Mouse (Mus musculus) macrophage (primary cell): ENCODE data around the gene Tnfrsf13c. TPM values are rescaled to one million over a fixed set of nuclear protein-coding genes. Genes with fewer than 3 reads are reported as not detected.
"Not testable (repeated sequence)": the region's sequence is repeated elsewhere in the genome, so short reads cannot be mapped to it uniquely, and the experiment has no call there.

Source experiments
- H3K27ac ChIP-seq: fragments of 350-480 bp; formaldehyde crosslinking; 2 replicates; pipeline ENCODE4 v1.9.0; 2021
- H3K36me3 ChIP-seq: fragments of 350-480 bp; formaldehyde crosslinking; 2 replicates; pipeline ENCODE4 v1.9.0; 2021; ENCODE audit errors: inconsistent target
- H3K4me3 ChIP-seq: fragments of 350-480 bp; formaldehyde crosslinking; 2 replicates; pipeline ENCODE4 v1.9.0; 2021; ENCODE audit errors: inconsistent target
- H3K79me2 ChIP-seq: fragments of 350-480 bp; formaldehyde crosslinking; 2 replicates; pipeline ENCODE4 v1.9.0; 2021; ENCODE audit errors: inconsistent target
- WGBS: methylation state at CpG from one replicate; pipeline ENCODE4 v1.1.7; 2026; ENCODE audit warnings: inconsistent platforms; ENCODE audit not compliant: missing documents; 5-methylcytosine and 5-hydroxymethylcytosine counted together
- polyA plus RNA-seq: library from polyadenylated mRNA; stranded (reverse); fragments of 250-400 nt; gene quantifications from 3 replicates; pipeline ENCODE4 v1.2.4, GENCODE M21; 2018; ENCODE audit warnings: inconsistent platforms
- total RNA-seq, 78 experiments: library from RNA; depleted of rRNA; stranded (reverse); fragments of 250-400 nt; gene quantifications; 1 replicate in 9 of 78; 2 replicates in 24 of 78; 3 replicates in 43 of 78; 4 replicates in 2 of 78; pipeline ENCODE4 v1.2.4; 2018; ENCODE audit warnings: inconsistent platforms in 56 of 78

Tnfrsf13c gene
- total RNA-seq (2018; cell fraction: chromatin; rRNA removed): not detected
- total RNA-seq (2018; cell fraction: cytosol; rRNA removed): under 1 TPM in 6 of 26 experiments, not detected in 20; 0.06 to 0.45 (median 0.11) TPM
- not detected for total RNA-seq (2018; cell fraction: nucleus; rRNA removed)
- 0.09 TPM in 1 of 3 replicates, not detected in the others for polyA plus RNA-seq

DNA sequence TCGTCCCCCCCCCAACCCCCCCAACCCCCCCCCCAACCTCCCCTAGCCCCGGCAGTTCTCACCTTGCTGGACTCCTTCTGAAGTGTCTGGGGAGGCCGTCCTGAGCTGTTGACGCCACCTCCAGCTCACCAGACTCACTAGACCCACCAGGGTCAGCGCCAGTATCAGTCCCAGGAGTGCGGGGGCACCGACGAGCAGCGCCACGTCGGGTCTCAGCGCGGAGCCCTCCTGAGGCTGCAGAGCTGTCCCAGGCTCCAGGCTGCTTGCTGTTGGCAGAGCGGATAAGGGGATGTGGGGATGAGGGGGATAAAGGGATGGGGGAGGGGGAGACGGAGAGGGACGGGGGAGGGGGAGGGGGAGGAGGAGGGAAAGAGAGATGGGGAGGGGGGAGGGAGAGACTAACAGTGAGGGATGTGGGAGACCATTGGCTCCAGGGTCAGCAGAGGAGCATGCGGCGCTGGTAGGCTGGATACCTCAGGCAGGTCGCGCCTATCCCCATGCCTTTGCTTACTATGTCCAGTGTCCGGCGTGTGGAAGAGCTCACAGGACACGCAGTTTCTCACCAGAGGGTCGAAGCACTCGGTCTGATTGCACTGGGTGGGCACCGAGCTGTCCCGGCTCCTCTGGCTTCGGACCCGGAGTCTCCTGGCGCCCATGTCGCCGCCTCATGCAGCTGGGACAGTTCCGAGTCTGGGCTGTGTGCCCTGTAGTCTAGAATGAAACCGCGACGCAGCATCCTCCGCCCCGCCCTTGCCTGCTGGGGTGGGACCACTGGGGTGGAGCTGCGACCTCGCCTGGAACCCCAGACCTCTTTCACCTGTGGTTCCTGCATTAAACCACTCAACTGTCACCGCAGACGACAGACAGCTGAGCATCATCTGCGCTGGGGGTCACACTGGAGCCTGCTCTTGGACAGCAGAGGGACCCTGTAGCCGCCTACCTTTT lies at the start of gene Tnfrsf13c:
TSS of gene Tnfrsf13c (minus strand) at position 713 of the 945 bp plus-strand sequence.
- Histone ChIP-seq H3K4me3 (no peak within 1 kb of the TSS), H3K79me2 (no peaks in the 10 kb centered on the region), H3K27ac (no peak within 1 kb of the TSS), H3K36me3 (no peaks in the 10 kb centered on the region)
- WGBS: 6% methylated on average over 38 of the region's 44 CpGs

DNA sequence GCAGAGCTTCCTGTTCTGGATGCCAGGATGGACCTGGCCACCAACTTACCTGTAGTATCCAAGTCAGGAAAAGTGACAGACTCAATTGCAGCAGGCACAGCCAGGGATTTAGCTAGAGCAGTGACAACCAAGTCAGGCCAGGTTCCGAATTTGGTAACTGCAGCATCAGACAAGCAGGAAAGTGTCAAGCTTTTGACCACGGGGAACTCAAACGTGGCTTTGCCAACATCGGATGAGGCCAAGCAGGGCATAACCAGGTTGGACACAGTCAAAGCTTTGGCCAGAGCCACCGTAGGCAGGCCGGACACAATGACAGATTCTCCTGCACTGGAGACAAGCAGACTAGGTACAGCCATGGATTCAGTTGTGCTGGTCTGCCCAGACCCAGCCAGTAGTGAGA lies 48.1 kb upstream of the Tnfrsf13c start:
- Histone ChIP-seq H3K27ac (no peak overlapping the region), H3K36me3 (no peaks in the 10 kb centered on the region), H3K4me3 (no peak overlapping the region), H3K79me2 (no peaks in the 10 kb centered on the region)
- 83% methylated on average over 6 of the region's 6 CpGs for WGBS

DNA sequence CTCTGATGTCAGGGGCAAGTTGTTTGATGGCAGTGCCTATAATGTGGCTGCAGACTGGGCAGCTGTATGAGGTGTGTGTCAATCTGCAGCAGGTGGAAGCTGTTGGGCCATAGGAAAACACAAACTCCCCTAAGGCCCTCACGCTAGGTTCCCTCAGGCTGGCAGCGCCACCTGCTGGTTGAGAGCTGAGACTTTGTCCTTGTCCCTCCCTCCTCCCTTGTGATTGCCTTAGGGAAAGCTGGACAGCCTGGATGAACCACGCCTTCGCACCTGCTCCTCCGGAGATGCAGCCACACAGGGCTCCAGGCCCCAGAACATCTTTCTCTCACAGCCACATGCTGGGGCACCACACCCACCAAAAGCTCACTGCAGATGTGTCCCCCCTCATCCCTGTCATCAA lies 47.0 kb upstream of the Tnfrsf13c start:
- no peak overlapping the region for H3K4me3 ChIP-seq
- no peaks in the 10 kb centered on the region for H3K79me2 ChIP-seq
- no peak overlapping the region for H3K27ac ChIP-seq
- 12% methylated on average over 5 of the region's 5 CpGs for WGBS
- H3K36me3 ChIP-seq: no peaks in the 10 kb centered on the region

DNA sequence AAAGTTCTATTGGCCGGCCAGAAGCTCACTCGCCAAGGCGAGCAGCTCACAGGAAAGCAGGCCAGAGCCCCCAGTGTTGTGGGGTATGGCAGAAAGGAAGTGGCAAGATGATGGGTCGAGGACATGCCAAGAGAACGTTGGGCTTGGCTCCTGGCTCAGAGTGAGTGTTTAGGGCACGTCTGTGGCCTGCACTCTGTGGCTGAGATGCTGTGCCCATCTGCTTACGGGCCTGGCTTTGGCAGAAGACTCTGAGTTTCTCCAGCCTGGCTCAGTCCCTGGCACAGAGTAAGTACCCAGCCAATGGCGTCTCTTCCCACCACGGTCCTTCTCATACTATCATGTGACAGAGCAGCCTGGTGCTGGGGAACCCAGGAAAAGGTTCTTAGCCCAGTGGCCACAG lies 44.6 kb upstream of the Tnfrsf13c start:
- no peak overlapping the region for H3K4me3 ChIP-seq
- H3K79me2 ChIP-seq: no peaks in the 10 kb centered on the region
- H3K27ac ChIP-seq: no peak overlapping the region
- WGBS: 41% methylated on average over 9 of the region's 9 CpGs
- no peaks in the 10 kb centered on the region for H3K36me3 ChIP-seq

DNA sequence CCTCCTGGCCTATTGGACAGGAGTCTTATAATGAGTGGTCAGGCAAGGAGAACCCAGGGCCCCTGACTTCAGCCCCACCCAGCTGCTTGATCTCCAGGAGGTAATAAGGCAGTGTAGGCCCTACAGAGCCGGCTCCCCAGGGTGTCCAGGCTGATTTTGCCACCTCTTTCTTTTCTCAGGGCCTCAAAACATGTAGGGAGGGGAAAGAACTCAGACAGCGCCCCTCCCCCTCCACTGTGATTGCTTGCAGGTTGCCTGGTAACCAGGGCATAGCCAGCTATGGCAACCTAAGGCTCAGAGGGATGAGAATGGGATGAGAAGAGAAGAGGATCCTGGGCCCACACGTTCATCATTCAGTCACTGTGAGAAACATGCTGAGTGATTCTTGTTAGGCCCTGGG lies 44.0 kb upstream of the Tnfrsf13c start:
- WGBS: 80% methylated on average over 3 of the region's 3 CpGs
- Histone ChIP-seq H3K4me3 (no peak overlapping the region), H3K36me3 (no peaks in the 10 kb centered on the region), H3K27ac (no peak overlapping the region), H3K79me2 (no peaks in the 10 kb centered on the region)

DNA sequence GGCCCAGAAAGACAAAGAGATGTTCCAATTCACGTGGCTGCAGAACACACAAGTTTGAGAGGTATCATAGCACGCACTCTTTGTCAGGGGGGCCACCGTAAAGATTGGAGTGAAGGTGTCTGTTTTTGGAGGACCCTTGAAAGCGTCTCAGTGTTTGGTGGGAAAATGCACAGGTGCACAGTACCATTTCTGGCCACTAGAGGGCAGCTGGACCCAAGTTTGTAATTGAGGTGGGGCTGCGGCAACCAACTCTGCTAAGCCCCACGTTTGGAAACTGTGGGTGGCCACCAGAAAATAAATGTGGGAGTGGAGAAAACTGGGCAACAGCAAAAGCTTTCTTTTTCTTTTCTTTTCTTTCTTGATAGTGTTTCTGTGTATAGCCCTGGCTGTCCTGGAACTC lies 42.2 kb upstream of the Tnfrsf13c start:
- H3K79me2 ChIP-seq: no peaks in the 10 kb centered on the region
- no peak overlapping the region for H3K27ac ChIP-seq
- H3K4me3 ChIP-seq: no peak overlapping the region
- no peaks in the 10 kb centered on the region for H3K36me3 ChIP-seq
- 3% methylated on average over 6 of the region's 6 CpGs for WGBS

DNA sequence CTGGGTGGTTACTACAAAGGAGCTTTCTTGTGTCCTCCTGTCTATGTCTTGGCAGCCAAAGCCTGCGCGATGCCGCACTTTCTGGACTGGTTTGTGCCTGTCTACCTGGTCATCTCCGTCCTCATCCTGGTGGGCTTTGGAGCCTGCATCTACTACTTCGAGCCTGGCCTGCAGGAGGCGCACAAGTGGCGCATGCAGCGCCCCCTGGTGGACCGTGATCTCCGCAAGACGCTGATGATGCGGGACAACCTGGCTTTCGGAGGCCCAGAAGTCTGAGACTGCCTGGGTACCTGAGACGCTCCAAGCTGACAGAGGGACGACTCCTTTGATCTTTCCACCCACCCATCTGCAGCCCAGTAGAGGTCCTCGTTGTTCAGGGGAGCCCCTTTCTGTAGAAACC lies 35.3 kb upstream of the Tnfrsf13c start:
- WGBS: 10% methylated on average over 16 of the region's 16 CpGs
- H3K4me3 ChIP-seq: no peak overlapping the region
- no peak overlapping the region for H3K27ac ChIP-seq
- H3K79me2 ChIP-seq: no peaks in the 10 kb centered on the region
- no peaks in the 10 kb centered on the region for H3K36me3 ChIP-seq

DNA sequence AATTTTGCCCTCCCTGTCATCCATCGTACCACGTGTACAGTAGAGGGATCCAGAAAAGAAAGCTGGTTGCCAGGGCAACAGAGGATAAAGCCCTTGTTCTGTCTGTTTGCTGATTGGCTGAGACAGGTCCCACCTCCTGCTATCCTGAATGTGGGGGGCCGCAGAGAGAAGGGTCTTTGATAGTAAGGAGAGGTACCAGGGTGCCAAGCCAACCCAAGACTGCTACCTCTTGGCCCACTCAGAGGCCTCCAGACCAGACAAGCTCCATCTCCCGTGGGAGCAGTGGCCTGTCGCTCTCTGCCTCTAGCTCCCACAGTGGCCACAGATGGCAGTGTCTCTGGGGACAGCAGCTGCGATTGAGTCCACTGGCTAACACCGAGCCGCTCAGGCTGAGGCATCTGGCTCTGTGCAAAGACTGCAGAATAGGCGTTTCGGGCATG lies 31.8 kb upstream of the Tnfrsf13c start:
- WGBS: 55% methylated on average over 10 of the region's 10 CpGs
- H3K36me3 ChIP-seq: no peaks in the 10 kb centered on the region

DNA sequence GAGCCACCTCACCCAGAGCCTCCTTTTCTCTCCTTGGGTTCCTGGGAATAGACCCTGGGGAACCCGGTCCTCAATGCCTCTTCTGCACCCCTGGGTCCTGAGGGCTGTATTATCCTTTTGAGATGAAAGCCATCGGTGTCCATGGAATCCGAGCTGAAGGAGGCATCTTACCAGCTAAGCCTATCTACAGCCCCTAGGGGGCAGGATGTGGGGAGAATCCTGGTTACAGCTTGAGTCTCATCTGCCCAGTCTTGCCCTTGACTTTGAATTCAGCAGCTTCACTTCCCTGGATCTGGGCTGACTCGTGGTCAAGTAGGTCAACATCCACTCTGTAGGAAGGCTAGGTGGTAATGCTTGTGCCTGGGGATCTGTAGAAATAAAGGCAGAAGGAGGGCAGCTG lies 31.1 kb upstream of the Tnfrsf13c start:
- H3K27ac ChIP-seq: no peak overlapping the region
- H3K36me3 ChIP-seq: no peaks in the 10 kb centered on the region
- no peaks in the 10 kb centered on the region for H3K79me2 ChIP-seq
- 58% methylated on average over 4 of the region's 4 CpGs for WGBS
- H3K4me3 ChIP-seq: no peak overlapping the region

More for the DNA sequence above, 31.8 kb upstream of the Tnfrsf13c start:
- Histone ChIP-seq H3K4me3 (no peak overlapping the region), H3K79me2 (no peaks in the 10 kb centered on the region), H3K27ac (no peak overlapping the region)

DNA sequence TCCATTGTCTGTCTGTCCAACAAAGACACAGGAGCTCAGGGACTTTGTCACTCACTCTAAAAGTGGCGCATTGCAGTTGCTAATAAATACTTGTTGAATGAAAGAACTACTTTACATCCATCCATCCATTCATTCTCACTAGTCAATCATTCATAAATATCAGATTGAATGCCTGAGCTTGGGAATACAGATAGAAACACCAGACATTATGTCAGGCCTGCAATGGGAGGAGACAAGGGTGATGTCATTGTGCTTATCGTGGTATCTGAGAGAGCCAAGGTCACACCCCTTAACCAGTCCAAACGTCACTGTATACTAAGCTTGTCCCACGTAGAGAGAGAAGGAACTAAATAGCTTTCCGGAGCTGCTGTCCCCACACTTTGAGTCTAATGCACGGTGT lies 27.9 kb upstream of the Tnfrsf13c start, which contains the start of gene 1500009C09Rik:
TSS of gene 1500009C09Rik (plus strand) at position 301 of the 400 bp plus-strand sequence.
- no peaks in the 10 kb centered on the region for H3K36me3 ChIP-seq
- H3K4me3 ChIP-seq: no peak within 1 kb of the TSS
- WGBS: 84% methylated on average over 6 of the region's 6 CpGs
- H3K79me2 ChIP-seq: no peaks in the 10 kb centered on the region
- no peak within 1 kb of the TSS for H3K27ac ChIP-seq

DNA sequence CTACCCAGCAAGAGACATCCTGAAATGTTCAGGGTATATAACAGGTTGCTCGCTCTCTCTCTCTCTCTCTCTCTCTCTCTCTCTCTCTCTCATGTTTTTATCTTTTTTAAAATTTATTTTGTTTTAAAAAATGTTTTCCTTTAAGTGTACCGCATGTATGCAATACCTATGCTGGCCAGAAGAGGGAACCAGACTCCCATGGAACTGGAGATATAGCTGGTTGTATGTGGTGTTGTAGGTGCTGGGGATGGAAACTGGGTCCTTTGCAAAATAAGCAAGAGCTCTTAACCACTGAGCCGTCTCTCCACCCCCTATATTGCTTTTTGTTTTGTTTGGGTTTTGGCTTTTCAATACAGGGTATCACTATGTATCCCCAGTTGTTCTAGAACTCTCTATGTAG lies 27.4 kb upstream of the Tnfrsf13c start:
- WGBS: 79% methylated on average over 3 of the region's 3 CpGs
- H3K36me3 ChIP-seq: no peaks in the 10 kb centered on the region
- H3K4me3 ChIP-seq: no peak overlapping the region
- H3K27ac ChIP-seq: no peak overlapping the region
- no peaks in the 10 kb centered on the region for H3K79me2 ChIP-seq

DNA sequence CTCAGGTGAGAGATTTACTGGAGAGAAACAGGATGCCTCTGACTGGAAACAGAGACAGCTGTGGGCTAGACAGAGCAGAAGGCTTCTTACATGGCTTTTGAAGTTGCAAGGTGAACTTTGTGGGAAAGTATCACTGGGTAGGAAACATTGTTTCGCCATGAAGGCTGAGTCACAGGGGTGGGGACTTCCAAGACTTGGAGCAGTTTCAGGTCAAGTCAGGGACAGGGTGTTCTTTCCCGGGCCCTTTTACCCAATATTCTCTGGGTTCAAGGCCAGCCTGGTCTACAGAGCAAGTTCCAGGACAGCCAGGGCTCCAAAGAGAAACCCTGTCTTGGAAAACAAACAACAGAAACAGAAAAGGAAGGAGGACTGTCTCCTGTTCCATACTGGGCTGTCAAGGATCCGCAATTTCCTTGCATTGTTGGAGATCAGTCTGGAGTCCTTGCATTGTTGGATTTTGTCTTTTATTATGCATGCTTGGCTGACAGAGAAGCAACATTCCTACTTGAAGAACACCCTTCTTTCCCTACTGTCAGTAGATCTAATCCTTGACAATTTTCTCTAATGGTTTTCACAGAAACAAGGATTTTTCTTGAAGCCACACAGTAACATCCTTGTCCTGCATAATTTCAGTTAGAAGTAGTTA lies 23.1 kb upstream of the Tnfrsf13c start:
- Histone ChIP-seq H3K4me3 (no peak overlapping the region), H3K27ac (no peak overlapping the region), H3K79me2 (no peaks in the 10 kb centered on the region), H3K36me3 (no peaks in the 10 kb centered on the region)
- 63% methylated on average over 3 of the region's 3 CpGs for WGBS

DNA sequence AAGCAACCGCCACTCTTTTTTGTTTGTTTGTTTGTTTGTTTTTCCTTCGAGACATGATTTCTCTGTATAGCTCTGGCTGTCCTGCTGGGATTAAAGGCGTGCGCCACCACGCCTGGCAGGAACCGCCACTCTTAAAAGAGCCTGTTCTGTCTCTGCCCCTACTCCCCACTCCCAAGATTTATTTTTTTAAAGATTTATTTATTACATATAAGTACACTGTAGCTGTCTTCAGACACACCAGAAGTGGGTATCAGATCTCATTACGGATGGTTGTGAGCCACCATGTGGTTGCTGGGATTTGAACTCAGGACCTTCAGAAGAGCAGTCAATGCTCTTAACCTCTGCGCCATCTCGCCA lies 20.6 kb upstream of the Tnfrsf13c start:
- not testable (repeated sequence) for H3K79me2 ChIP-seq, H3K36me3 ChIP-seq
- WGBS: 24% methylated on average over 9 of the region's 9 CpGs
- Histone ChIP-seq H3K27ac (0 out of 2 replicates have a peak overlapping the region, but pooled peaks have one; percentile 10), H3K4me3 (peak overlapping the region; percentile 74; the same call in 1 of the 2 replicates)

DNA sequence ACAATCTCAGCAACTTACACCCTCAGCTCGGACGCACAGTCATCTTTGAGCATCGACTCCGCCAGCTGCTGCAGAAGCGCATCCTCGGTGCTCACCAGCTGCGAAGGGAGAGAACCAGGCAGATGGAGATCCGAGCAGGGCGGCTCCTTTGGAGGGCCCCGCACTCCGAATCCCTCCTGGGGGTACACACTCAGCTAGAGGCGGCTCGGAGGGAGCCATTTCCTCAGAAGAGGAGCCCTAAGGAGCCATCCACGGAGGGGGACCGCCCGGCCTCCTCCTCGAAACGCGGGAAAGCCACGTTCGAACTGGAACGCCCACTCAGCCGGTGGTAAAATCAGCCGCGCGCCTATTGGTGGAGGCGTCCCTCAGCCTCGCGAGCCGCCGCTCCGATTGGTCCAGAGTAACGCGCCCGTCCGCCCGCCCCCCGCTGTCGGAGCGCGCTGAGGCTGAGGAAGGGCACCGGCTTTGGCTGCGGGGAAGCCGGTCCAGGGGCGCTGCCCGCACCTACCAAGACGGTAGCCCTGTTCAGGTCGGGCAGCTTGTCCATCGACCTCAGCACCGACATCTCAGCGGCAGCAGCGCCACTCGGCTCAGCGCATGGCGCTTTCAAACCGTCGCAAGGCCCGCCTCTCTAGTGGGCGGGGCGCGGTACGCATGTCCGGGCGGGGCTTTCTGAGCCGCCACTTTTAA lies 20.1 kb upstream of the Tnfrsf13c start, which contains the start of gene Cenpm:
TSS of gene Cenpm (minus strand) at position 634 of the 690 bp plus-strand sequence.
- WGBS: under 1% methylated on average over 65 of the region's 65 CpGs
- Histone ChIP-seq H3K79me2 (no peaks in the 10 kb centered on the region), H3K4me3 (peak within 1 kb of the TSS; percentile 74), H3K36me3 (no peaks in the 10 kb centered on the region), H3K27ac (peak within 1 kb of the TSS; percentile 37; the same call in 1 of the 2 replicates)
